Mouse (Mus musculus): ENCODE measurements around the gene Ahnak. TPM values are rescaled to one million over a fixed set of nuclear protein-coding genes. Genes with fewer than 3 reads are reported as not detected.
A peak's percentile ranks its signal among the peaks of the same experiment; 100 is the strongest.

The Ahnak gene
- polyA plus RNA-seq, 1 experiment = not detected

DNA sequence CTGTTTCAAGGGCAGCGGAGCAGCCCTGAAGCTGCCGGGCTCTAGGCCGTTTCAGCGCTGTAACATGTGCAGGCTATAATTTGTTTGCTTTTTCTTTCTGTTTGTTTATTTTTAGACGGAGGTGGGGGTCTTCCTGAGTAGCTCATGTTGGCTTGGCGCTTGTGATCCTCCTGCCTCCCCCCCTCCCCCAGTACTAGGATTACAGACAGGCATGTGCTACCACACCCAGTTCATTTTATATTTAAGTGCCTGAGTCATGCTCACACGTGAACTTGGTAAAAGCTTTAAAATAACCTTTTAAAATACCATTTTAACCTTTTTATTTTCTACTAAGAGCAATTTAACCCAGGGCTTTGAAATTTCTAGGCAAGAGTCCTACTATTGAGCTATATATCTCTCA lies 50.8 kb downstream of the Ahnak start:
- Histone ChIP-seq H3K4me1 (ENCODE audit: control insufficient read depth, insufficient read depth, low read length) (peaks cover 11% of the 10 kb centered on the region), H3K27ac (ENCODE audit: insufficient read depth, low read depth, low read length) (peak overlapping the region; percentile 86), H3K4me3 (ENCODE audit: insufficient read depth, low read depth, low read length) (no peak overlapping the region)
- 19% methylated on average over 7 of the region's 7 CpGs for WGBS
- TF ChIP-seq CTCF (IDR thresholded peaks at IDR 0.05; ENCODE audit: insufficient read depth, low read depth, low read length) (no peak), POLR2A (IDR thresholded peaks at IDR 0.05; ENCODE audit: insufficient read depth, low read depth, low read length) (no peak)

GRCm38 (mm10) chr19:9040649-9041048 lies 51.6 kb downstream of the Ahnak start:
- 92% methylated on average over 6 of the region's 6 CpGs for WGBS
- no peak overlapping the region for H3K4me3 ChIP-seq (ENCODE audit: insufficient read depth, low read depth, low read length)
- H3K4me1 ChIP-seq (ENCODE audit: control insufficient read depth, insufficient read depth, low read length) = peaks cover 14% of the 10 kb centered on the region
- TF ChIP-seq CTCF (IDR thresholded peaks at IDR 0.05; ENCODE audit: insufficient read depth, low read depth, low read length) = no peak
- TF ChIP-seq POLR2A (IDR thresholded peaks at IDR 0.05; ENCODE audit: insufficient read depth, low read depth, low read length) = no peak
- H3K27ac ChIP-seq (ENCODE audit: insufficient read depth, low read depth, low read length) = no peak overlapping the region; the same call in 1 of the 2 replicates

GRCm38 (mm10) chr19:9041074-9041473 lies 52.0 kb downstream of the Ahnak start:
- no peak overlapping the region for H3K4me3 ChIP-seq (ENCODE audit: insufficient read depth, low read depth, low read length)
- TF ChIP-seq CTCF (IDR thresholded peaks at IDR 0.05; ENCODE audit: insufficient read depth, low read depth, low read length) (no peak), POLR2A (IDR thresholded peaks at IDR 0.05; ENCODE audit: insufficient read depth, low read depth, low read length) (no peak)
- H3K4me1 ChIP-seq (ENCODE audit: control insufficient read depth, insufficient read depth, low read length) = peaks cover 14% of the 10 kb centered on the region
- no peak overlapping the region for H3K27ac ChIP-seq (ENCODE audit: insufficient read depth, low read depth, low read length)

GRCm38 (mm10) chr19:9043123-9043522 lies 54.0 kb downstream of the Ahnak start:
- 92% methylated on average over 1 of the region's 1 CpGs for WGBS
- no peak overlapping the region for H3K4me3 ChIP-seq (ENCODE audit: insufficient read depth, low read depth, low read length)
- TF ChIP-seq CTCF (IDR thresholded peaks at IDR 0.05; ENCODE audit: insufficient read depth, low read depth, low read length) = no peak
- no peak for TF ChIP-seq POLR2A (IDR thresholded peaks at IDR 0.05; ENCODE audit: insufficient read depth, low read depth, low read length)
- peaks cover 17% of the 10 kb centered on the region for H3K4me1 ChIP-seq (ENCODE audit: control insufficient read depth, insufficient read depth, low read length)
- H3K27ac ChIP-seq (ENCODE audit: insufficient read depth, low read depth, low read length) = no peak overlapping the region

DNA sequence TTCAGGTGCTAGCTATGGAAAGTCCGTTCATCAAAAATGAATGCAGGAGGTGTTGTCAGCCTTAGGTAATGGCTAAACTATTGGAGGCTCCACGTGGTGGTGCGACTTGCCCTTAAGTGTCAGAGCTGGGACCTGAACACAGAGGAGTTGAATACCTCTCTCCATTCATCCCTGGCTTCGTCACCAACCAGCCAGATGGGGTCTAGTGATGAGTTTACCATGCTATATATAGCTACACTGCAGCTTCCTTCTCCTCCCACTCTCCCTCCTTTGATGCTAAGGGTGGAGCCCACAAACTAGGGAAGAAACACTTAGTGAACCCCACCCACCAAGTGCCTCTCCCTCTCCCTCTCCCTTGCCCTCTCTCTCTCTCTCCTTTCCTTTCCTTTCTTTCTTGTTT lies 55.2 kb downstream of the Ahnak start:
- no peak overlapping the region for H3K4me3 ChIP-seq (ENCODE audit: insufficient read depth, low read depth, low read length)

DNA sequence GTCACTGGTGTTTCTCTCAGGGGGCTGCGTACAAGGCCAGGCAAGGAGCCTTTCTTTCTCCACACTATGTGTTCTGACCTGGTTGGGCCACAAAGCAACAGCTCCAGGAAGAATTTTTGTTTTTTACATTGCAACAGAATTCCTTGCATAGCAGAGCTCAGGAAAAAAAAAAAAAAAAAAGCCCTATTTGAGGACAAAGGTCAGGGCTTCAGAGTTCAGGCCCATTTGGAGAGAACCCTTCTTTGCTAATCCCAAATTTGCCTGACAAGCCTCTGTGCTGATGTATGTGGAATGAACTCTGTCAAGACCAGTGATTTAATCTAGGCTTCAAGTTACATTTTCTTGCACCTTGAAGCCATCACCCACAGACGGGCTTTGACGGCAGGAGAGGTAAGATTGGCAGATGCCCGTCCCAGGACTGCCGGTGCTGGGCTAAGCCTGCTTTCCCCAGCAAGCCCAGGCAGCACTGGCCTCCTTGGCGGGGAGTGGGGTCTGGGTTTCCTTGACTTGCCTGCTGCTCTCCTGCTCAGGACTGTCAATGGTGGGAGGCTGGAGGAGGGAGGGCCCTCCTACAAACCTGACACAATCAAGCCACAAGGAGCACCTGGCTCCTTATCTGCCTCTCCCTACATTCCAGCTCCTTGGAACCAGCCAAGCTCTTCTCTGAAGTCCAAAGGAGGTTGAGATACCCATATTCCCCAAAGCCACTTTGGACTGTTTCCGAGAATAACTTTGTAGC lies 58.3 kb downstream of the Ahnak start:
- no peak for TF ChIP-seq CTCF (IDR thresholded peaks at IDR 0.05; ENCODE audit: insufficient read depth, low read depth, low read length)
- TF ChIP-seq POLR2A (IDR thresholded peaks at IDR 0.05; ENCODE audit: insufficient read depth, low read depth, low read length) = no peak
- peaks cover 13% of the 10 kb centered on the region for H3K4me1 ChIP-seq (ENCODE audit: control insufficient read depth, insufficient read depth, low read length)
- WGBS = 88% methylated on average over 7 of the region's 7 CpGs
- no peak overlapping the region for H3K4me3 ChIP-seq (ENCODE audit: insufficient read depth, low read depth, low read length)
- H3K27ac ChIP-seq (ENCODE audit: insufficient read depth, low read depth, low read length) = no peak overlapping the region

More for the DNA sequence above, 55.2 kb downstream of the Ahnak start:
- TF ChIP-seq CTCF (IDR thresholded peaks at IDR 0.05; ENCODE audit: insufficient read depth, low read depth, low read length) (no peak), POLR2A (IDR thresholded peaks at IDR 0.05; ENCODE audit: insufficient read depth, low read depth, low read length) (no peak)
- peaks cover 17% of the 10 kb centered on the region for H3K4me1 ChIP-seq (ENCODE audit: control insufficient read depth, insufficient read depth, low read length)
- H3K27ac ChIP-seq (ENCODE audit: insufficient read depth, low read depth, low read length) = 0 out of 2 replicates have a peak overlapping the region, but pooled peaks have one; percentile 58
- 56% methylated on average over 4 of the region's 4 CpGs for WGBS

GRCm38 (mm10) chr19:9047946-9048387 lies 58.9 kb downstream of the Ahnak start:
- TF ChIP-seq POLR2A (IDR thresholded peaks at IDR 0.05; ENCODE audit: insufficient read depth, low read depth, low read length) = no peak
- TF ChIP-seq CTCF (IDR thresholded peaks at IDR 0.05; ENCODE audit: insufficient read depth, low read depth, low read length) = no peak
- H3K4me1 ChIP-seq (ENCODE audit: control insufficient read depth, insufficient read depth, low read length) = peaks cover 16% of the 10 kb centered on the region
- H3K4me3 ChIP-seq (ENCODE audit: insufficient read depth, low read depth, low read length) = no peak overlapping the region
- WGBS = 44% methylated on average over 1 of the region's 1 CpGs
- no peak overlapping the region for H3K27ac ChIP-seq (ENCODE audit: insufficient read depth, low read depth, low read length)

- TF ChIP-seq POLR2A (IDR thresholded peaks at IDR 0.05; ENCODE audit: insufficient read depth, low read depth, low read length) = no peak
- TF ChIP-seq CTCF (IDR thresholded peaks at IDR 0.05; ENCODE audit: insufficient read depth, low read depth, low read length) = no peak
- 94% methylated on average over 4 of the region's 4 CpGs for WGBS
- H3K4me3 ChIP-seq (ENCODE audit: insufficient read depth, low read depth, low read length) = no peak overlapping the region
- peaks cover 18% of the 10 kb centered on the region for H3K4me1 ChIP-seq (ENCODE audit: control insufficient read depth, insufficient read depth, low read length)
- H3K27ac ChIP-seq (ENCODE audit: insufficient read depth, low read depth, low read length) = no peak overlapping the region
Observed at GRCm38 (mm10) chr19:9048981-9049687, 60.0 kb downstream of the Ahnak start.

All from olfactory bulb, adult 2 months (tissue).